Mouse (Mus musculus) liver, embryonic 15.5 days (tissue): ENCODE data around the gene Cmtm7. TPM values are rescaled to one million over a fixed set of nuclear protein-coding genes. Genes with fewer than 3 reads are reported as not detected.

ENCODE experiments used
- ATAC-seq: fragments of 200-750 bp; cut with Nextera tagmentation; 2 replicates; pipeline ENCODE4 v1.8.0; 2017; ENCODE audit warnings: moderate number of reproducible peaks, mild to moderate bottlenecking, moderate library complexity; ENCODE audit not compliant: insufficient read depth
- H3K27ac ChIP-seq: fragments of 300-500 bp; sonication (generic); replicated peaks from 2 replicates; pipeline ENCODE4 v1.5.1; 2015; ENCODE audit warnings: mild to moderate bottlenecking, inconsistent platforms
- H3K27me3 ChIP-seq: fragments of 300-500 bp; sonication (generic); 2 replicates; pipeline ENCODE4 v1.6.1; 2015; ENCODE audit warnings: mild to moderate bottlenecking, inconsistent platforms
- H3K36me3 ChIP-seq: fragments of 300-500 bp; sonication (generic); replicated peaks from 2 replicates; pipeline ENCODE4 v1.6.1; 2015; ENCODE audit warnings: moderate library complexity, mild to moderate bottlenecking, inconsistent platforms
- H3K4me1 ChIP-seq: fragments of 300-500 bp; sonication (generic); replicated peaks from 2 replicates; pipeline ENCODE4 v1.6.1; 2015; ENCODE audit warnings: inconsistent platforms
- H3K4me2 ChIP-seq: fragments of 300-500 bp; sonication (generic); 2 replicates; pipeline ENCODE4 v1.6.1; 2015; ENCODE audit warnings: moderate library complexity, mild to moderate bottlenecking, inconsistent platforms
- H3K4me3 ChIP-seq: fragments of 300-500 bp; sonication (generic); replicated peaks from 2 replicates; pipeline ENCODE4 v1.5.1; 2015; ENCODE audit warnings: mild to moderate bottlenecking, inconsistent platforms
- H3K9ac ChIP-seq: fragments of 300-500 bp; sonication (generic); 2 replicates; pipeline ENCODE4 v1.6.1; 2015; ENCODE audit warnings: moderate library complexity, mild to moderate bottlenecking, inconsistent platforms
- H3K9me3 ChIP-seq: fragments of 300-500 bp; sonication (generic); replicated peaks from 2 replicates; pipeline ENCODE4 v1.6.1; 2016; ENCODE audit warnings: inconsistent platforms
- WGBS: fragments of 180-500 bp; shearing (Covaris S2); methylation state at CpG from one replicate; pipeline ENCODE4 v1.1.7; 2015; ENCODE audit warnings: mixed read lengths; ENCODE audit not compliant: insufficient replicate concordance; 5-methylcytosine and 5-hydroxymethylcytosine counted together
- polyA plus RNA-seq: library from polyadenylated mRNA; unstranded; fragments of >200 nt; fragmentation: Nextera tagmentation; extraction: Ambion mirVana; gene quantifications from 2 replicates; pipeline ENCODE4 v1.2.1, GENCODE M21; 2015

The Cmtm7 gene
- polyA plus RNA-seq, result 56.5 and 59.9 TPM in 2 replicates

DNA sequence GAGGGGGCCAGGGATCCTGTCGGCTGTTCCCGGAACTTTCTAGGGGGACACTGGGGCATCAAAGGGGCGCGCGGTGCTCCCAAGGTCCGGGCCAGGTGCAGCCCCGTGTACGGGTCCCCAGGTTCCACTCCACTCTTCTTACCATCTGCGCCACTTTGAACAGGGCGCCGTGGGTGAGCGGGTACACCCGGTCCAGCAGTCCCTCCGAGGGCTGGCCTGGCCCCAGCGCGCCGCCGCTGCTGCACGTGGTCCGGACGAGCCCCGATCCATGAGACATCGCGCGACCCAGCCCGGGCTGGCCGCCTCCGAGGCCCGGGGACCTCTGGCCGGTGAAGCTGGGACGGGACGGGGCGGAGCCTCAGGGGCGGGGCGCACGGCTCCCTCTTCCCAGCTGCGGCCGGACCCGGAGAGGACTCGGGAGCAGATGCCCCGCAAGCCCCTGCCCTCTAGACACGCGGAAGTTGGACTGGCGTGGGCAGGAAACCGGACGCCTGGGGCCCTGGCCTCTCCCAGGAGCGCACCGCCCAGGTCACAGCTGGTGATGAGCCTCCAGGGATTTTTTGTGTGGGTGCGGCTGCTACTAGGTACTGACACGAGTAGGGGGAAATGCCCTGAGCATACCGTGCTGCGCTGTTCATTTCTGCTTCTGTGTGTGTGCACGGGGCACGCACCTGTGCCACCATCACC, at the start of gene Cmtm7:
TSS of gene Cmtm7 (minus strand) at position 331 of the 687 bp plus-strand sequence.
- Histone ChIP-seq H3K27me3 (peaks cover 23% of the 10 kb centered on the region), H3K36me3 (no peaks in the 10 kb centered on the region), H3K27ac (peak within 1 kb of the TSS; percentile 84), H3K4me3 (peak within 1 kb of the TSS; percentile 60), H3K9me3 (no peaks in the 10 kb centered on the region), H3K4me1 (peaks cover 48% of the 10 kb centered on the region), H3K4me2 (peak within 1 kb of the TSS; percentile 84), H3K9ac (peak within 1 kb of the TSS; percentile 46)
- peak; percentile 75 for ATAC-seq
- WGBS, result under 1% methylated on average over 54 of the region's 54 CpGs

DNA sequence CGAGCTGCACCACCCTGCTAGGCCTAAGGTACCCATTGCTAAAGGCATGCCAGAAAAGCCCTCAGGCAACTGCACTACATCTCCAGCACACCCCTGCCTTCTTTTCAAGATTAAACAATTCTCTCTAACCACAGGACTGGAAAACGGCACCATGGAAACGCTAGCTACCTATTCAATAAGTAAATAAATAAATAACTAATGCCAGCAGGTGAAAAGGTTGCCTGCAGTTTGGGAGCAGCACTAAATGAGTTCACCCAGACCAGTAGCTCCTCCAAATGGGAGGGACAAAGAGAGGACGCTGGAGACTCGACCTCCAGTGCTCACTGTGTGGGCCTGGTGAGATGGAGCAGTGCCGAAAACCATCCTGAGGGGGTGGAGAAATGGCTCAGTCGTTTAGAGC, 48.7 kb upstream of the Cmtm7 start:
- Histone ChIP-seq H3K4me2 (no peak overlapping the region), H3K9ac (no peak overlapping the region), H3K9me3 (no peaks in the 10 kb centered on the region), H3K27ac (no peak overlapping the region), H3K36me3 (no peaks in the 10 kb centered on the region), H3K27me3 (no peaks in the 10 kb centered on the region), H3K4me3 (no peak overlapping the region), H3K4me1 (peaks cover 31% of the 10 kb centered on the region; the same call in 1 of the 2 replicates)
- WGBS, result 35% methylated on average over 7 of the region's 7 CpGs
- ATAC-seq, result no peak

DNA sequence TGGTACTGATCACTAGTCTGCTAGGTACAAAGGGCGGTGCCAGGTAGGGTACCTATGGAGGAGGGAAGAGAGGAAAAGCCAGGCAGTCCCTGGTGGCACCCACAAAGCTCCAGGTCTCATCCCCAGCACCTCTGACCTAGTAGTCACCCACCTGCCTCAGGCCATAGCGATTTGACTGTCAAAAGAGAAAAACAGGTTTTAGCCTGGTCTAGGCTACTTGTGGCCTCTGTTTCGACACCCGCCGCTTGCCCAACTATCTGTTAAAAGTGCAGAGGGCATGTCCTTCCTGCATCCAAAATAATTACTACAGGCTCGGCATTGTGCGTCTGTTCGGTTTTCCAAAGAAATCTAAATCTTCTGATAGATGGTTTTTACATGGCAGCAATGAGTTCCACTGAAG, 48.0 kb upstream of the Cmtm7 start:
- Histone ChIP-seq H3K9ac (no peak overlapping the region), H3K4me1 (peaks cover 31% of the 10 kb centered on the region; the same call in 1 of the 2 replicates), H3K27ac (0 out of 2 replicates have a peak overlapping the region, but pooled peaks have one; percentile 26), H3K4me2 (no peak overlapping the region), H3K36me3 (no peaks in the 10 kb centered on the region), H3K4me3 (no peak overlapping the region), H3K27me3 (no peaks in the 10 kb centered on the region), H3K9me3 (no peaks in the 10 kb centered on the region)
- ATAC-seq, result peak; percentile 67
- 67% methylated on average over 8 of the region's 8 CpGs for WGBS

DNA sequence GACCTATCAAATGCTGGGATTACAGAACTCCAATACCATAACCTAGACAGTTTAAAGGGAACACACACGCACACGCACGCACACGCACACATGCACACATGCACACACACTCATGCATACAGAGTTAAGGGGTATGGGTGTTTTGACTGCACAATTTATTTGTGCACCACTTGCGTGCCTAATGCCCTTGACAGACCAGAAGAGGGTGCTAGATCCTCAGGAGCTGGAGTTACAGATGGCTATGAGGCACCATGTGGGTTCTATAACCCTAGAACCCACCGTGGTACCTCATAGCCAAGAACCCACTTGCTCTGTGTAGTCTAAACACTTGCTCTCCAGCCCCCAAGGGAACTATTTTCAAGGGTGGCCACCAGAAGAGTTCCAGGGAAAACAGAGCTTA, 46.7 kb upstream of the Cmtm7 start:
- Histone ChIP-seq H3K4me3 (no peak overlapping the region), H3K4me2 (no peak overlapping the region), H3K27me3 (no peaks in the 10 kb centered on the region), H3K27ac (no peak overlapping the region), H3K9ac (no peak overlapping the region), H3K36me3 (no peaks in the 10 kb centered on the region), H3K4me1 (peaks cover 31% of the 10 kb centered on the region; the same call in 1 of the 2 replicates), H3K9me3 (no peaks in the 10 kb centered on the region)
- WGBS, result 79% methylated on average over 6 of the region's 6 CpGs
- no peak for ATAC-seq

DNA sequence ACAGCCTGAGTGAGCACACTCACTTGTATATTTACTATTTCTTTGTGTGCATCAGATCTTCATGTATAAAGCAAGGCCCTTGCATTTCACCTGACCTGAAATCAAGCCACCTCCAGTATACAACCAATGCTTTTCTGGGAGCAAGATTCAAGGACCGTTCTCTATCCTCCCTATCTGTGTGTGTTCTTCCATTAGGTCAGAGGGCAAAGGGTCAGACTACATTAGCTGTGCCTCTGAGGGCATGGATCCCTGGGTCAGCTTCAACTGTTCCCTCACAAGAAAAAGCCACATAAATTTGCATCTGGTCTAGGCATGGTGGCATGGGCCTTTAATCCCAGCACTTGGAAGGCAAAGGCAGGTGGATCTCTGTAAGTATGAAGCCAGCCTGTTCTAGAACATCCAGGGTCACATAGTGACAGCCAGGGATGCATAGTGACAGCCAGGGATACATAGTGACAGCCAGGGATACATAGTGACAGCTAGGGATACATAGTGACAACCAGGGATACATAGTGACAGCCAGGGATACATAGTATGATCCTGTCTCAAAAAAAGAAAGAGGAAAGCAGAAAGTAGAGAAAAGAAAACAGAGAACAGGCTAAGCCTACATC, 45.7 kb upstream of the Cmtm7 start:
- Histone ChIP-seq H3K4me3 (no peak overlapping the region), H3K4me2 (no peak overlapping the region), H3K4me1 (peaks cover 28% of the 10 kb centered on the region; the same call in 1 of the 2 replicates), H3K27ac (no peak overlapping the region), H3K9me3 (no peaks in the 10 kb centered on the region), H3K36me3 (no peaks in the 10 kb centered on the region), H3K27me3 (no peaks in the 10 kb centered on the region), H3K9ac (no peak overlapping the region)
- ATAC-seq, result no peak
- 49% methylated on average over 1 of the region's 1 CpGs for WGBS

DNA sequence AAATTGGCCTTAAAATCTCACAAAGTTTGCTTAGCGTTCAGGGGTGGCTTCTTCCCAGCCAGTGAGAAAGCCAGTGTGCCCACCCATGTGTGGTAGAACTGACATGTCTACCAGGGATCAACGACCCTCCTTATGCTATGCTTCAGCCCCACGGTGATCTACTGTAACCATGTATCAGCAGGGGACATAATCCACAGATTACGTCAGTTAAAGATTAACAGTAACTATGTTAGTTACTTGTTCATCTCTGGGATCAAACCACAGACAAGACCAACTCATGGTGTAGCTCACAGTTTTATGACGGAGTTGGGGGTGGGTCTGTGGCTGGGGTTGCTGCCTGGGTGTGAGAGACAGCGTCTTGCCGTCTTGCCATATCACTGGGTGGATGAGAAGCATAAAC, 42.5 kb upstream of the Cmtm7 start:
- no peaks in the 10 kb centered on the region for H3K27me3 ChIP-seq
- H3K9me3 ChIP-seq, result no peaks in the 10 kb centered on the region
- H3K4me1 ChIP-seq, result 0 out of 2 replicates have a peak, but pooled peaks cover 10% of the 10 kb centered on the region
- H3K4me2 ChIP-seq, result no peak overlapping the region
- 65% methylated on average over 7 of the region's 7 CpGs for WGBS
- no peaks in the 10 kb centered on the region for H3K36me3 ChIP-seq
- H3K9ac ChIP-seq, result no peak overlapping the region
- ATAC-seq, result peak; percentile 26; the same call in 1 of the 2 replicates
- H3K4me3 ChIP-seq, result no peak overlapping the region
- H3K27ac ChIP-seq, result no peak overlapping the region

DNA sequence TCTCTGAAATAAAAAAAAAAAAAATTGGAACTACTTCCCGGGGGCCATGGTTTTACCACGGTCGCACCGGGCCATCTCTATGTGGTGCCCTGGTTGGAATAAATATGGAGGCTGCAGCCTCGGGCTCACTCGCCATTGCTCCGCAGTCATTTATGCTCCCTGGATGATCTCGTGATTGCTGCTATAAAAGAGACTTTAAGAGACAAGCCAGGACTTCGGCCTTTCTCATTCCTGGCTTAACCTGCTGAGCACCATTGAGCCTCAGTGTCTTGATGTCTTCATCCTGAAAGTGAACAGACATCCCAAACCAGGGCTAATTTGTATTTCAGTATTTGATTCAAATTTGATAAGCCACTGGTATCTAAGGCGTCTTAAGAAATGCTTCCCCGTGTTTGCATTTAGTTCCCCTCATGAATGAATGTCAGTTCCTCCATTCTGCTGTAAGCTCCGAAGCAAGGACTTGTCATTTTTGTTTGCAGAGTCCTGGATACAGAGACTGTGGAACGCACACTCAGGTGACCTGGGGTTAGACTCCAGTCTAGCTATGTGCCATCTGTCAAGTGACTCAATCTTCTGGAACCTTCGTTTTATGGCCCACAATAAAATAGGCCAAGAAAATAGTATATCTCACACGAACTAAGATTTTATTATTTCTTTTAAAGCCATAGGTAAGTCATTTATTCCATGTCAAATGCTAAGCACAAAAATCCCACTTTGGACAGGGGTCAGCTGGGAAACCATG, 40.1 kb upstream of the Cmtm7 start:
- no peak overlapping the region for H3K27ac ChIP-seq
- no peak overlapping the region for H3K9ac ChIP-seq
- no peaks in the 10 kb centered on the region for H3K27me3 ChIP-seq
- WGBS, result 75% methylated on average over 15 of the region's 15 CpGs
- no peak overlapping the region for H3K4me3 ChIP-seq
- ATAC-seq, result no peak
- 0 out of 2 replicates have a peak, but pooled peaks cover 3% of the 10 kb centered on the region for H3K4me1 ChIP-seq
- no peak overlapping the region for H3K4me2 ChIP-seq
- no peaks in the 10 kb centered on the region for H3K36me3 ChIP-seq
- no peaks in the 10 kb centered on the region for H3K9me3 ChIP-seq

DNA sequence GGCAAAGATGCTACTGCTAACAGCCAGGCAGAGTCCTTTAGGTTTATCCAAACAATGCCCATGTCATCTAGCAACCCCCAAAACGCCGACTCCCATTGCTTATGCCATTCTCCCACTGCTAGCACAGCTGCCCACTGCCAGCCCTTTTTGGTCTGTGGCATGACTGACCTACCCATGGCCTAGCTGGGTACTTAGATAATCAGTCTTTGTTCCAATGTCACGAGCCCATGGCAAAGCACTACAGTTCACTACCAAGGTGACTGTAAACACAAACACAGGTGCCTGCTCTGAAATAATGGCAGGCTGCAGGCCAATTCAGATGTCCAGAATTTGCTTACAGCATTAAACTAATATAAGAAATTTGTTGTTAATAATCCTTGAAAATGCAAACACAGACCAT, 37.3 kb upstream of the Cmtm7 start:
- Histone ChIP-seq H3K4me2 (no peak overlapping the region), H3K36me3 (no peaks in the 10 kb centered on the region), H3K9ac (no peak overlapping the region), H3K4me3 (no peak overlapping the region), H3K9me3 (no peaks in the 10 kb centered on the region), H3K27ac (no peak overlapping the region), H3K27me3 (no peaks in the 10 kb centered on the region), H3K4me1 (peaks cover 12% of the 10 kb centered on the region)
- ATAC-seq, result no peak
- WGBS, result 62% methylated on average over 3 of the region's 3 CpGs

DNA sequence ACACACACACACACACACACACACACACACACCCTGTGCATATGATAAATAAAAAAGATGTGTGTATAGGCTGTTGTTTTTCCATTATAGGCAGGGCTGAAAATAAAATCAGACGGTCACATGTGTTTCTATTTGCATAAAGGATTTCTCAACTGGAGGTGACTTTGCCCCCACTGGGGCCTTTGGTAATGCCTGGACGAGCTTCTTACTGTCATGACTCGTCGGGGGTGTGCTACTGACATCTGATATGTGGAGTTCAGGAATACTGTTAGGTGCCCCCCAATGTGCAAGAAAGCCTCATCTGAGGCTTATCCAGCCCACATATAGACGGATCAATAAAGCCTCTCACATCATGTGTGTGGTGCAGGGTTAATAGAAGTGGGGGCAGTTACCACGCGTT, 35.4 kb upstream of the Cmtm7 start:
- no peak overlapping the region for H3K4me3 ChIP-seq
- H3K27me3 ChIP-seq, result no peaks in the 10 kb centered on the region
- H3K36me3 ChIP-seq, result no peaks in the 10 kb centered on the region
- 49% methylated on average over 7 of the region's 7 CpGs for WGBS
- H3K4me1 ChIP-seq, result peaks cover 12% of the 10 kb centered on the region
- 0 out of 2 replicates have a peak, but pooled peaks have one; percentile 39 for ATAC-seq
- H3K4me2 ChIP-seq, result no peak overlapping the region
- peak overlapping the region; percentile 35; the same call in 1 of the 2 replicates for H3K27ac ChIP-seq
- no peaks in the 10 kb centered on the region for H3K9me3 ChIP-seq
- no peak overlapping the region for H3K9ac ChIP-seq

DNA sequence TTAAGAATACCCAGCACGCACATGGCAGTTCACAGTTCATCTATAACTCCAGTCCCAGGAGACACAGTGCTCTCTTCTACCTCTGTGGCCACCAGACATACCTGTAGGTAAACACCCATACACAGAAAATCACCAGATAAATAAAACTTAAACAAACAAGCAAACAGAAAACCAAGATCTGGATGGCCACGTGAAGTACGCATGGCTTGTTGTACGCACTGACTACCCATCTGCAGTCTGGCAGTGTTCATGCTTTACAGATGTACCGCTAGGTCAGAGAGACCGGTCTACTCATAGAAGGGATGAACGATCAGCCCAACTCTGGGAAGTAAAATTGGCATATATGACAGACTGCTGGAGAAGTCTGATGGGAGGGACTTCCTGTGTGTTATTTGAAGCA, 34.5 kb upstream of the Cmtm7 start:
- Histone ChIP-seq H3K9me3 (no peaks in the 10 kb centered on the region), H3K27ac (peak overlapping the region; percentile 65), H3K4me1 (peaks cover 20% of the 10 kb centered on the region), H3K4me3 (no peak overlapping the region), H3K27me3 (no peaks in the 10 kb centered on the region), H3K4me2 (no peak overlapping the region), H3K9ac (no peak overlapping the region), H3K36me3 (no peaks in the 10 kb centered on the region)
- WGBS, result 79% methylated on average over 7 of the region's 7 CpGs
- no peak for ATAC-seq

DNA sequence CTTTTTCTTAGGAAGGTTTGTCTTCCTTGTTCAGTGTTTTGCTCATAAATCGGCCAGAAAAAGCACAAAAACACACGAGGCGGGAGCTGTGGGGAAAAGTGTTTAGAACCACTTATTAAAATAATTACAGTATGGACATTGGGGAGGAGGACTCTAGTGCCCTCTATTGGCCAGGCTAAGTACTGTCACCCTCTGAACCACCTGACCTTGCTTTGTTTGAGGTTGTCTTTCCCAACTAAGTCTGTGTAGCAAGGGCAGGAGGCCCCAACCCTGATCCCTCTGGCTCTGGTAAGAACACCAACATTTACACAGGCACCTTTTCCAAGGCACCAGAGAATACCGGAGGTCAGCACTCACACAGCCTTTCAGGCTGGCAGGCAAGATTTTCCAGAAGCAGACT, 33.7 kb upstream of the Cmtm7 start:
- peak; percentile 52; the same call in 1 of the 2 replicates for ATAC-seq
- 43% methylated on average over 4 of the region's 4 CpGs for WGBS
- H3K4me2 ChIP-seq, result no peak overlapping the region
- peaks cover 26% of the 10 kb centered on the region for H3K4me1 ChIP-seq
- H3K36me3 ChIP-seq, result no peaks in the 10 kb centered on the region
- no peak overlapping the region for H3K4me3 ChIP-seq
- no peaks in the 10 kb centered on the region for H3K27me3 ChIP-seq
- H3K9ac ChIP-seq, result no peak overlapping the region
- peak overlapping the region; percentile 65 for H3K27ac ChIP-seq
- H3K9me3 ChIP-seq, result no peaks in the 10 kb centered on the region
